Mouse (Mus musculus) intestine, embryonic 16.5 days (tissue): ENCODE data around the gene Rac2. TPM values are rescaled to one million over a fixed set of nuclear protein-coding genes. Genes with fewer than 3 reads are reported as not detected.

Experiments used
- ATAC-seq: fragments of 200-750 bp; cut with Nextera tagmentation; 2 replicates; pipeline ENCODE4 v1.8.0; 2017; ENCODE audit warnings: moderate TSS enrichment, moderate library complexity
- H3K27ac ChIP-seq: fragments of 300-500 bp; sonication (generic); 2 replicates; pipeline ENCODE4 v1.5.1; 2014; ENCODE audit warnings: mild to moderate bottlenecking, low read length
- H3K27me3 ChIP-seq: fragments of 300-500 bp; sonication (generic); replicated peaks from 2 replicates; pipeline ENCODE4 v1.6.1; 2014; ENCODE audit warnings: low read length, control low read depth, mixed read lengths; ENCODE audit not compliant: control insufficient read depth, insufficient read depth
- H3K36me3 ChIP-seq: fragments of 300-500 bp; sonication (generic); 2 replicates; pipeline ENCODE4 v1.6.1; 2014; ENCODE audit warnings: low read length, control low read depth; ENCODE audit not compliant: control insufficient read depth, insufficient read depth
- H3K4me1 ChIP-seq: fragments of 300-500 bp; sonication (generic); 2 replicates; pipeline ENCODE4 v1.6.1; 2014; ENCODE audit warnings: low read length, control low read depth, mixed read lengths; ENCODE audit not compliant: control insufficient read depth, insufficient read depth
- H3K4me2 ChIP-seq: fragments of 300-500 bp; sonication (generic); 2 replicates; pipeline ENCODE4 v1.6.1; 2014; ENCODE audit warnings: low read depth, low read length, control low read depth
- H3K4me3 ChIP-seq: fragments of 300-500 bp; sonication (generic); 2 replicates; pipeline ENCODE4 v1.5.1; 2014; ENCODE audit warnings: mild to moderate bottlenecking, low read length
- H3K9ac ChIP-seq: fragments of 300-500 bp; sonication (generic); 2 replicates; pipeline ENCODE4 v1.6.1; 2014; ENCODE audit warnings: low read depth, low read length
- H3K9me3 ChIP-seq: fragments of 300-500 bp; sonication (generic); 2 replicates; pipeline ENCODE4 v1.6.1; 2016; ENCODE audit warnings: low read length, control low read depth; ENCODE audit not compliant: control insufficient read depth
- WGBS: fragments of 180-500 bp; shearing (Covaris S2); extraction: QIAGEN DNeasy Blood & Tissue Kit; methylation state at CpG from one replicate; pipeline ENCODE4 v1.1.7; 2014; 5-methylcytosine and 5-hydroxymethylcytosine counted together
- polyA plus RNA-seq: library from polyadenylated mRNA; unstranded; fragments of >200 nt; fragmentation: Nextera tagmentation; extraction: Ambion mirVana; gene quantifications from 2 replicates; pipeline ENCODE4 v1.2.1, GENCODE M21; 2015

Rac2 gene
- polyA plus RNA-seq, 1 experiment from 2014 or later = 25.1 TPM

GRCm38 (mm10) chr15:78509297-78509899 lies 63.2 kb downstream of the Rac2 start:
- 47% methylated on average over 12 of the region's 12 CpGs for WGBS
- H3K4me2 ChIP-seq = no peak overlapping the region
- ATAC-seq = no peak
- H3K27ac ChIP-seq = no peak overlapping the region
- no peaks in the 10 kb centered on the region for H3K4me1 ChIP-seq
- 0 out of 2 replicates have a peak overlapping the region, but pooled peaks have one; percentile 21 for H3K9ac ChIP-seq
- H3K9me3 ChIP-seq = no peaks in the 10 kb centered on the region; the same call in 1 of the 2 replicates
- no peak overlapping the region for H3K4me3 ChIP-seq
- H3K36me3 ChIP-seq = no peaks in the 10 kb centered on the region
- no peaks in the 10 kb centered on the region for H3K27me3 ChIP-seq

Other genes with a start within 250 kb of the Rac2 start
- 2.1 and 2.4 TPM in 2 replicates for gene Csf2rb, start 247.0 kb downstream of the Rac2 start, polyA plus RNA-seq
- gene Tex33, start 176.9 kb downstream of the Rac2 start, polyA plus RNA-seq = not detected in 2 replicates
- 62.9 and 68.1 TPM in 2 replicates for gene Tst, start 166.9 kb downstream of the Rac2 start, polyA plus RNA-seq
- gene Mpst, start 166.4 kb downstream of the Rac2 start, polyA plus RNA-seq = 3.0 and 3.4 TPM in 2 replicates
- gene Kctd17, start 144.2 kb downstream of the Rac2 start, polyA plus RNA-seq = 20.2 and 23.6 TPM in 2 replicates
- 0.45 and 0.82 TPM in 2 replicates for gene Tmprss6, start 104.1 kb downstream of the Rac2 start, polyA plus RNA-seq
- 1.8 and 2.1 TPM in 2 replicates for gene Il2rb, start 77.5 kb downstream of the Rac2 start, polyA plus RNA-seq
- 24.0 and 25.5 TPM in 2 replicates for gene C1qtnf6, start 41.4 kb downstream of the Rac2 start, polyA plus RNA-seq
- gene Sstr3, start 28.1 kb downstream of the Rac2 start, polyA plus RNA-seq = 0.23 and 0.24 TPM in 2 replicates
- gene Cyth4, start 24.3 kb upstream of the Rac2 start, polyA plus RNA-seq = 7.2 and 8.5 TPM in 2 replicates
- gene Elfn2, start 146.0 kb upstream of the Rac2 start, polyA plus RNA-seq = 0.06 and 0.13 TPM in 2 replicates
- gene Mfng, start 200.7 kb upstream of the Rac2 start, polyA plus RNA-seq = 17.2 and 18.2 TPM in 2 replicates
- gene Card10, start 230.3 kb upstream of the Rac2 start, polyA plus RNA-seq = 5.2 and 6.1 TPM in 2 replicates